Mouse (Mus musculus) large intestine, adult 2 months (tissue): ENCODE measurements around the gene Grhpr. TPM values are rescaled to one million over a fixed set of nuclear protein-coding genes. Genes with fewer than 3 reads are reported as not detected.

ENCODE experiments used
- polyA plus RNA-seq: library from polyadenylated mRNA; depleted of rRNA; stranded (reverse); fragments of >200 nt; gene quantifications from 2 replicates; pipeline ENCODE4 v1.2.3, GENCODE M21; 2012; rRNA removed

The Grhpr gene
- polyA plus RNA-seq, 1 experiment = 26.4 TPM

Other genes starting within 250 kb of the Grhpr start
- 6.8 and 10.5 TPM in 2 replicates for gene Zcchc7, start 225.5 kb upstream of the Grhpr start, polyA plus RNA-seq
- 4.1 and 7.4 TPM in 2 replicates for gene Zbtb5, start 31.0 kb downstream of the Grhpr start, polyA plus RNA-seq
- 5.2 and 5.4 TPM in 2 replicates for gene Polr1e, start 37.2 kb downstream of the Grhpr start, polyA plus RNA-seq
- 2.0 and 2.3 TPM in 2 replicates for gene Fbxo10, start 103.2 kb downstream of the Grhpr start, polyA plus RNA-seq
- gene Tomm5, start 126.7 kb downstream of the Grhpr start, polyA plus RNA-seq = 134 and 140 TPM in 2 replicates
- gene Frmpd1, start 203.5 kb downstream of the Grhpr start, polyA plus RNA-seq = 0.38 and 0.41 TPM in 2 replicates